Mouse (Mus musculus): ENCODE data around the gene Tmprss2. TPM values are rescaled to one million over a fixed set of nuclear protein-coding genes. Genes with fewer than 3 reads are reported as not detected.

Tmprss2 gene
- polyA plus RNA-seq, 1 experiment: not detected

DNA sequence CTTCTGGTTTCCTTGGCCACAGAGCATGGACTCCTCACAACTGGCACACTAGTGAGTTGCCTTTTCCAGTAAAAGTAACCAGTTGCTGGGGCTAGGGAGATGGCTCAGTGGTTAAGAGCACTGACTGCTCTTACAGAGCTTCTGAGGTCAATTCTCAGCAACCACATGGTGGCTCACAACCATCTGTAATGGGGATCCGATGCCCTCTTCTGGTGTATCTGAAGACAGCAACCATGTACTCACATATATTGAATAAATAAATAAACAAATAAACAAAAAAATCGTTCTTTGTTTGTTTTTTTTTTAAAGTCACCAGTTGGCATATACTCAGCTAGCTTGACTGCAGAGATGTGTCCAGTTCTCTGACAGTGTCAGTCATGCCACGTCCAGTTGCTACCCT is 94.7 kb downstream of the Tmprss2 start:
- Histone ChIP-seq H3ac (ENCODE audit: control insufficient read depth, insufficient read length, low read depth) (no peak overlapping the region), H3K27me3 (ENCODE audit: control insufficient read depth, insufficient read depth, insufficient read length) (no peaks in the 10 kb centered on the region), H3K4me3 (ENCODE audit: insufficient read depth, poor library complexity, severe bottlenecking) (no peak overlapping the region), H3K36me3 (ENCODE audit: control insufficient read depth, insufficient read depth) (no peaks in the 10 kb centered on the region), H3K79me2 (ENCODE audit: control insufficient read depth, insufficient read depth) (no peaks in the 10 kb centered on the region), H3K79me3 (ENCODE audit: low read depth) (no peaks in the 10 kb centered on the region)
- TF ChIP-seq USF1 (IDR thresholded peaks at IDR 0.05; ENCODE audit: low read depth) (no peak), MAX (IDR thresholded peaks at IDR 0.05) (no peak), MYOD1 (IDR thresholded peaks at IDR 0.05; ENCODE audit: control insufficient read depth, insufficient read length, low read depth) (no peak), CEBPB (IDR thresholded peaks at IDR 0.05; ENCODE audit: low read depth) (no peak), MYOG (IDR thresholded peaks at IDR 0.05; ENCODE audit: control insufficient read depth, extremely low read depth, insufficient read length) (no peak), CTCF (IDR thresholded peaks at IDR 0.05; ENCODE audit: control insufficient read depth, insufficient read depth, insufficient read length) (no peak), FOSL1 (IDR thresholded peaks at IDR 0.05; ENCODE audit: insufficient read depth, low read length, poor library complexity, severe bottlenecking) (no peak)

Other genes with a start within 250 kb of the Tmprss2 start
- gene Mx1, start 148.3 kb downstream of the Tmprss2 start, polyA plus RNA-seq (2012; fragmentation: generic; extraction: Trizol): 0.06 TPM
- gene Fam3b, start 96.4 kb downstream of the Tmprss2 start, polyA plus RNA-seq (2012; fragmentation: generic; extraction: Trizol): not detected
- gene Ripk4, start 152.6 kb upstream of the Tmprss2 start, polyA plus RNA-seq (2012; fragmentation: generic; extraction: Trizol): not detected
- 4.4 TPM for gene Prdm15, start 240.7 kb upstream of the Tmprss2 start, polyA plus RNA-seq (2012; fragmentation: generic; extraction: Trizol)

Data from C2C12 (cell line).